21 mouse cellular contexts compared by ENCODE assay signal in genomic region chr14:31169508-31169907, GRCm38 (mm10). TPM values are rescaled to one million over a fixed set of nuclear protein-coding genes. Genes with fewer than 3 reads are reported as not detected.
DNase-seq lines count a peak whose midpoint lies in the region; ATAC-seq and TF ChIP-seq lines count a peak whose summit lies in the region.
"Had no signal": no experiment of that assay in that cellular context is flagged by ENCODE, and none has a peak within 500 bp of the region (broad histone marks: within the 10 kb centered on the region; RNA-seq: fewer than 3 reads in every experiment).

No protein-coding gene starts in this region.

- ATAC-seq in kidney, embryonic 15.5 days (replicated peaks; ENCODE audit: low FRiP score): no peak
- ATAC-seq: intestine, embryonic 15.5 days; midbrain, embryonic 16.5 days had no signal

- no peak for TF ChIP-seq CTCF in gastrocnemius, adult 2 months (IDR thresholded peaks at IDR 0.05)
- no peak for TF ChIP-seq CTCF in MEL (IDR thresholded peaks at IDR 0.05 in 2 of 3, conservative IDR thresholded peaks at IDR 0.05 in 1 of 3; ENCODE audit: control insufficient read depth in 1 of 3, insufficient read depth in 1 of 3, low read depth in 2 of 3, low read length in 3 of 3, poor library complexity in 1 of 3, severe bottlenecking in 1 of 3)

- WGBS in kidney, embryonic 15.5 days: 78% methylated on average over 6 of the region's 6 CpGs

- no peak for TF ChIP-seq RAD21 in MEL (IDR thresholded peaks at IDR 0.05; ENCODE audit: low read depth, low read length)

- no peak overlapping the region for H3K4me2 ChIP-seq in kidney, embryonic 15.5 days
- H3K4me2 ChIP-seq in myocyte (ENCODE audit: low read depth): no peak overlapping the region
- H3K4me2 ChIP-seq: embryonic facial prominence, embryonic 15.5 days; hindbrain, embryonic 15.5 days; intestine, embryonic 15.5 days; limb, embryonic 13.5 days; liver, embryonic 13.5 days had no signal

- TF ChIP-seq EP300 in MEL (IDR thresholded peaks at IDR 0.05; ENCODE audit: low read depth in 1 of 2, low read length in 2 of 2): peak; percentile 36 to 48; a peak in 2 of 4 replicates

- no peaks in the 10 kb centered on the region for H3K27me3 ChIP-seq in kidney, embryonic 15.5 days
- H3K27me3 ChIP-seq in MEL (ENCODE audit: control insufficient read depth in 1 of 2, insufficient read depth in 2 of 2, low read length in 2 of 2) (no peaks in the 10 kb centered on the region), myocyte (ENCODE audit: control insufficient read depth, insufficient read depth, insufficient read length) (no peaks in the 10 kb centered on the region)
- H3K27me3 ChIP-seq: embryonic facial prominence, embryonic 15.5 days; hindbrain, embryonic 15.5 days; intestine, embryonic 15.5 days; limb, embryonic 13.5 days had no signal

- no peak for DNase-seq in gastrocnemius, adult 2 months
- DNase-seq in gastrocnemius, postnatal 14 days: no peak
- no peak for DNase-seq in kidney, adult 11 months
- DNase-seq in MEL (ENCODE audit: low read depth, low spot score): peak; percentile 82
- DNase-seq in layer of hippocampus, postnatal 14 days (ENCODE audit: low spot score in 2 of 2): no peak
- DNase-seq in left cerebral cortex, postnatal 36 days (ENCODE audit: low spot score in 2 of 2): no peak
- DNase-seq: adrenal gland, adult 2 months; cerebellum, adult 2 months; heart, postnatal 4 days; kidney, adult 9 months; kidney, postnatal 36 days; liver, embryonic 13.5 days; lung, adult 2 months; lung, postnatal 36 days had no signal

- intact Hi-C loops in gastrocnemius, adult 2 months (cut with DNase I): no loop called here
- intact Hi-C loops in gastrocnemius, postnatal 14 days (cut with DNase I; ENCODE audit: low total_unique reads): no loop called here
- intact Hi-C loops in left cerebral cortex, postnatal 36 days (cut with DNase I): no loop called here

- H3K79me2 ChIP-seq in MEL (ENCODE audit: control insufficient read depth, insufficient read depth, low read length, poor library complexity): no peaks in the 10 kb centered on the region
- no peaks in the 10 kb centered on the region for H3K79me2 ChIP-seq in myocyte (ENCODE audit: control insufficient read depth, insufficient read depth)

- peaks cover 41% of the 10 kb centered on the region for H3K4me1 ChIP-seq in kidney, embryonic 15.5 days
- peaks cover 0 to 19% of the 10 kb centered on the region in 2 experiments; a peak in 2 of 4 replicates for H3K4me1 ChIP-seq in MEL (ENCODE audit: control insufficient read depth in 1 of 2, insufficient read depth in 2 of 2, low read length in 2 of 2)

- peak overlapping the region; percentile 76 for H3K27ac ChIP-seq in gastrocnemius, adult 2 months
- H3K27ac ChIP-seq in kidney, embryonic 15.5 days: 0 out of 2 replicates have a peak overlapping the region, but pooled peaks have one; percentile 9
- no peak overlapping the region for H3K27ac ChIP-seq in MEL (ENCODE audit: control insufficient read depth, low read depth, low read length)
- H3K27ac ChIP-seq: embryonic facial prominence, embryonic 15.5 days; liver, embryonic 13.5 days had no signal

- no peak overlapping the region for H3K4me3 ChIP-seq in gastrocnemius, adult 2 months
- no peak overlapping the region for H3K4me3 ChIP-seq in kidney, embryonic 15.5 days (replicated peaks)
- no peak overlapping the region for H3K4me3 ChIP-seq in MEL (ENCODE audit: control insufficient read depth in 1 of 2, insufficient read depth in 1 of 2, low read depth in 2 of 2, low read length in 2 of 2)
- H3K4me3 ChIP-seq in myocyte: no peak overlapping the region
- H3K4me3 ChIP-seq: embryonic facial prominence, embryonic 15.5 days; hindbrain, embryonic 15.5 days; intestine, embryonic 15.5 days; limb, embryonic 13.5 days; liver, embryonic 13.5 days had no signal

- no peaks in the 10 kb centered on the region for H3K9me3 ChIP-seq in kidney, embryonic 15.5 days (replicated peaks)
- no peaks in the 10 kb centered on the region for H3K9me3 ChIP-seq in MEL (replicated peaks; ENCODE audit: insufficient read depth, low read length)
- H3K9me3 ChIP-seq: embryonic facial prominence, embryonic 15.5 days; hindbrain, embryonic 15.5 days; intestine, embryonic 15.5 days; limb, embryonic 13.5 days; liver, embryonic 13.5 days had no signal

- peaks cover 48% of the 10 kb centered on the region for H3K36me3 ChIP-seq in kidney, embryonic 15.5 days
- peaks cover 2 to 8% of the 10 kb centered on the region in 2 experiments; a peak in 3 of 4 replicates for H3K36me3 ChIP-seq in MEL (ENCODE audit: control insufficient read depth in 1 of 2, insufficient read depth in 2 of 2, low read length in 2 of 2)
- H3K36me3 ChIP-seq in myocyte (ENCODE audit: control insufficient read depth, insufficient read depth): peaks cover 38% of the 10 kb centered on the region

- no peak overlapping the region for H3ac ChIP-seq in myocyte (ENCODE audit: control insufficient read depth, insufficient read length)

- no peak overlapping the region for H3K9ac ChIP-seq in kidney, embryonic 15.5 days
- H3K9ac ChIP-seq in MEL (ENCODE audit: control insufficient read depth, low read depth, low read length, poor library complexity, severe bottlenecking): no peak overlapping the region
- H3K9ac ChIP-seq: embryonic facial prominence, embryonic 15.5 days; hindbrain, embryonic 15.5 days; intestine, embryonic 15.5 days; limb, embryonic 13.5 days; liver, embryonic 13.5 days had no signal

- TF ChIP-seq POLR2A in MEL (IDR thresholded peaks at IDR 0.05; ENCODE audit: control insufficient read depth in 1 of 2, insufficient read depth in 1 of 2, low read depth in 1 of 2, low read length in 2 of 2, poor library complexity in 1 of 2): no peak
- no peak for TF ChIP-seq POLR2A in myocyte (IDR thresholded peaks at IDR 0.05; ENCODE audit: insufficient read length, low read depth)

TF ChIP-seq in MEL, 35 proteins besides CTCF, POLR2A, EP300 and RAD21 (continues in another document):
- TF ChIP-seq MYC (IDR thresholded peaks at IDR 0.05; ENCODE audit: low read depth, low read length) (no peak), MAX (IDR thresholded peaks at IDR 0.05; ENCODE audit: low read length) (no peak), BHLHE40 (IDR thresholded peaks at IDR 0.05; ENCODE audit: borderline replicate concordance, low read depth, low read length) (no peak)

TF ChIP-seq in myocyte, 11 proteins besides CTCF, POLR2A, EP300 and RAD21 (continues in another document):
- no peak for TF ChIP-seq SRF (IDR thresholded peaks at IDR 0.05; ENCODE audit: control insufficient read depth, insufficient read length, low read depth)
- TF ChIP-seq MAX (IDR thresholded peaks at IDR 0.05; ENCODE audit: low read depth): no peak

RNA-seq across cellular contexts. Expression of gene Stab1, which starts 1.1 kb away (rescaled TPM):
- total RNA-seq in gastrocnemius, adult 2 months (2021): 10 to 100 TPM; 14.0 to 16.5 TPM
- 10 to 100 TPM; 29.8 to 40.4 TPM for total RNA-seq in gastrocnemius, postnatal 14 days (2021)
- 32.6 and 40.6 TPM in 2 replicates for polyA plus RNA-seq in kidney, embryonic 15.5 days (2015; fragmentation: Nextera tagmentation; extraction: Ambion mirVana)
- 0.15 TPM in 1 of 2 replicates, not detected in the other for total RNA-seq in MEL (2012; rRNA removed)
- polyA plus RNA-seq in MEL (2012; ENCODE audit: insufficient read depth in 1 of 2, insufficient read length in 2 of 2, low read depth in 1 of 2, low replicate concordance in 2 of 2, missing spikeins in 1 of 2): under 1 TPM in 1 of 2 experiments, not detected in 1; 0.40 TPM
- 0.46 TPM for polyA plus RNA-seq in myocyte (2012; fragmentation: generic; extraction: Trizol)
- total RNA-seq in layer of hippocampus, postnatal 14 days (2021): 10 to 100 TPM; 27.9 to 32.0 TPM
- 10 to 100 TPM; 22.5 to 23.5 TPM for total RNA-seq in left cerebral cortex, postnatal 36 days (2021)

RNA-seq across cellular contexts. Expression of gene Tnnc1, which starts 38.6 kb away (rescaled TPM):
- 1,000 to 10,000 TPM in 1 of 2 experiments, 100 to 1,000 TPM in 1; 386 to 1,185 TPM for total RNA-seq in gastrocnemius, adult 2 months (2021)
- 100 to 1,000 TPM; 273 to 573 TPM for total RNA-seq in gastrocnemius, postnatal 14 days (2021)
- 19.5 and 33.2 TPM in 2 replicates for polyA plus RNA-seq in kidney, embryonic 15.5 days (2015; fragmentation: Nextera tagmentation; extraction: Ambion mirVana)
- total RNA-seq in MEL (2012; rRNA removed): not detected in 2 replicates
- polyA plus RNA-seq in MEL (2012; ENCODE audit: insufficient read depth in 1 of 2, insufficient read length in 2 of 2, low read depth in 1 of 2, low replicate concordance in 2 of 2, missing spikeins in 1 of 2): under 1 TPM in 1 of 2 experiments, not detected in 1; 0.19 TPM
- 7,028 TPM for polyA plus RNA-seq in myocyte (2012; fragmentation: generic; extraction: Trizol)
- 1 to 10 TPM in 1 of 2 experiments, under 1 TPM in 1; 0.85 to 3.7 TPM for total RNA-seq in layer of hippocampus, postnatal 14 days (2021)
- total RNA-seq in left cerebral cortex, postnatal 36 days (2021): 100 to 1,000 TPM in 1 of 2 experiments, 10 to 100 TPM in 1; 41.9 to 150 TPM

RNA-seq across cellular contexts. Expression of gene Nt5dc2, which starts 38.7 kb away (rescaled TPM):
- 1 to 10 TPM; 1.2 to 1.7 TPM for total RNA-seq in gastrocnemius, adult 2 months (2021)
- 1 to 10 TPM; 6.8 to 8.1 TPM for total RNA-seq in gastrocnemius, postnatal 14 days (2021)
- 373 and 384 TPM in 2 replicates for polyA plus RNA-seq in kidney, embryonic 15.5 days (2015; fragmentation: Nextera tagmentation; extraction: Ambion mirVana)
- 168 and 172 TPM in 2 replicates for total RNA-seq in MEL (2012; rRNA removed)
- polyA plus RNA-seq in MEL (2012; ENCODE audit: insufficient read depth in 1 of 2, insufficient read length in 2 of 2, low read depth in 1 of 2, low replicate concordance in 2 of 2, missing spikeins in 1 of 2): 100 to 1,000 TPM; 291 to 349 TPM
- 243 TPM for polyA plus RNA-seq in myocyte (2012; fragmentation: generic; extraction: Trizol)
- total RNA-seq in layer of hippocampus, postnatal 14 days (2021): 10 to 100 TPM; 15.2 to 18.8 TPM
- total RNA-seq in left cerebral cortex, postnatal 36 days (2021): 1 to 10 TPM; 2.8 to 4.6 TPM

RNA-seq across cellular contexts. Expression of gene Smim4, which starts 40.8 kb away (rescaled TPM):
- total RNA-seq in gastrocnemius, adult 2 months (2021): 10 to 100 TPM; 33.4 to 36.1 TPM
- 10 to 100 TPM; 32.2 to 43.1 TPM for total RNA-seq in gastrocnemius, postnatal 14 days (2021)
- polyA plus RNA-seq in kidney, embryonic 15.5 days (2015; fragmentation: Nextera tagmentation; extraction: Ambion mirVana): 98.1 and 112 TPM in 2 replicates
- total RNA-seq in MEL (2012; rRNA removed): 78.8 and 122 TPM in 2 replicates
- polyA plus RNA-seq in MEL (2012; ENCODE audit: insufficient read depth in 1 of 2, insufficient read length in 2 of 2, low read depth in 1 of 2, low replicate concordance in 2 of 2, missing spikeins in 1 of 2): 10 to 100 TPM in 1 of 2 experiments, not detected in 1; 87.8 TPM
- 91.4 TPM for polyA plus RNA-seq in myocyte (2012; fragmentation: generic; extraction: Trizol)
- 10 to 100 TPM; 35.5 to 36.2 TPM for total RNA-seq in layer of hippocampus, postnatal 14 days (2021)
- total RNA-seq in left cerebral cortex, postnatal 36 days (2021): 10 to 100 TPM; 24.6 to 32.9 TPM

RNA-seq across cellular contexts. Expression of gene Nisch, which starts 47.2 kb away (rescaled TPM):
- 10 to 100 TPM; 60.8 to 70.3 TPM for total RNA-seq in gastrocnemius, adult 2 months (2021)
- total RNA-seq in gastrocnemius, postnatal 14 days (2021): 100 to 1,000 TPM in 1 of 2 experiments, 10 to 100 TPM in 1; 93.2 to 102 TPM
- polyA plus RNA-seq in kidney, embryonic 15.5 days (2015; fragmentation: Nextera tagmentation; extraction: Ambion mirVana): 351 and 428 TPM in 2 replicates
- total RNA-seq in MEL (2012; rRNA removed): 49.1 and 53.0 TPM in 2 replicates
- polyA plus RNA-seq in MEL (2012; ENCODE audit: insufficient read depth in 1 of 2, insufficient read length in 2 of 2, low read depth in 1 of 2, low replicate concordance in 2 of 2, missing spikeins in 1 of 2) (100 to 1,000 TPM in 1 of 2 experiments, not detected in 1; 154 TPM), myocyte (2012; fragmentation: generic; extraction: Trizol) (266 TPM)
- total RNA-seq in layer of hippocampus, postnatal 14 days (2021): 100 to 1,000 TPM; 433 to 449 TPM
- 100 to 1,000 TPM; 373 to 412 TPM for total RNA-seq in left cerebral cortex, postnatal 36 days (2021)

Comparison
In these comparisons a context has a peak if more than half of its experiments do, and no peak if none do; other contexts are left out.
1. RNA of gene Stab1, which starts 1.1 kb away (total RNA-seq): 29.8 to 40.4 TPM in gastrocnemius, postnatal 14 days, 27.9 to 32.0 TPM in layer of hippocampus, postnatal 14 days, 22.5 to 23.5 TPM in left cerebral cortex, postnatal 36 days and 14.0 to 16.5 TPM in gastrocnemius, adult 2 months; 0.15 TPM in MEL; every median in the first group is over 10 times any median in the second.
2. RNA of gene Tnnc1, which starts 38.6 kb away (total RNA-seq): 386 to 1,185 TPM in gastrocnemius, adult 2 months, 273 to 573 TPM in gastrocnemius, postnatal 14 days and 41.9 to 150 TPM in left cerebral cortex, postnatal 36 days; 0.85 to 3.7 TPM in layer of hippocampus, postnatal 14 days and not detected in MEL; every median in the first group is over 4 times any median in the second.